Mouse (Mus musculus): ENCODE results near the gene Gm2a. TPM values are rescaled to one million over a fixed set of nuclear protein-coding genes. Genes with fewer than 3 reads are reported as not detected.

Gm2a gene
- polyA plus RNA-seq (2012; ENCODE audit: low replicate concordance), result 4.3 and 27.8 TPM in 2 replicates

GRCm38 (mm10) chr11:55097463-55098188 is at the start of gene Gm2a:
TSS of gene Gm2a (plus strand) at chr11:55098115.

GRCm38 (mm10) chr11:55077331-55078231 is 20.3 kb upstream of the Gm2a start, which contains the start of gene Ccdc69:
TSS of gene Ccdc69 (minus strand) at chr11:55078131.

GRCm38 (mm10) chr11:55151608-55152007 is 53.7 kb downstream of the Gm2a start, which contains the start of gene Slc36a3:
TSS of gene Slc36a3 (minus strand) at chr11:55151708.

Other genes with a start within 250 kb of the Gm2a start
- gene Lyrm7, start 237.2 kb upstream of the Gm2a start, polyA plus RNA-seq (2012; ENCODE audit: low replicate concordance), result 0.30 TPM in 1 of 2 replicates, not detected in the other
- 638 and 675 TPM in 2 replicates for gene Hint1, start 231.7 kb upstream of the Gm2a start, polyA plus RNA-seq (2012; ENCODE audit: low replicate concordance)
- gene Gpx3, start 195.7 kb upstream of the Gm2a start, polyA plus RNA-seq (2012; ENCODE audit: low replicate concordance), result 96.7 and 108 TPM in 2 replicates
- 29.3 and 35.8 TPM in 2 replicates for gene Tnip1, start 135.2 kb upstream of the Gm2a start, polyA plus RNA-seq (2012; ENCODE audit: low replicate concordance)
- gene Anxa6, start 64.7 kb upstream of the Gm2a start, polyA plus RNA-seq (2012; ENCODE audit: low replicate concordance), result 5.6 and 17.0 TPM in 2 replicates
- 1.4 TPM in 2 replicates for gene Ccdc69, start 20.0 kb upstream of the Gm2a start, polyA plus RNA-seq (2012; ENCODE audit: low replicate concordance)
- not detected in 2 replicates for gene Slc36a3, start 53.6 kb downstream of the Gm2a start, polyA plus RNA-seq (2012; ENCODE audit: low replicate concordance)
- 0.41 TPM in 1 of 2 replicates, not detected in the other for gene Slc36a2, start 87.0 kb downstream of the Gm2a start, polyA plus RNA-seq (2012; ENCODE audit: low replicate concordance)
- 5.8 and 19.8 TPM in 2 replicates for gene Slc36a1, start 106.2 kb downstream of the Gm2a start, polyA plus RNA-seq (2012; ENCODE audit: low replicate concordance)
- gene Fat2, start 238.4 kb downstream of the Gm2a start, polyA plus RNA-seq (2012; ENCODE audit: low replicate concordance), result not detected in 2 replicates